Mouse (Mus musculus) liver, adult 2 months (tissue): ENCODE measurements at regions not wholly inside any gene's neighbourhood (a gene's known extent, or its start where the extent isn't known, plus 50 kb on each side); places are given as distances from the start of the nearest gene placed in this dataset.

Experiments
- CTCF ChIP-seq: fragments of 200-500 bp; IDR thresholded peaks from 2 replicates; pipeline ENCODE4 v1.5.1; 2011; ENCODE audit warnings: low read depth, low read length, control low read depth
- POLR2A ChIP-seq: fragments of 200-500 bp; IDR thresholded peaks from 2 replicates; pipeline ENCODE4 v1.6.1; 2011; ENCODE audit warnings: low read length, control low read depth; ENCODE audit not compliant: insufficient read depth; ENCODE audit errors: extremely low read depth

DNA sequence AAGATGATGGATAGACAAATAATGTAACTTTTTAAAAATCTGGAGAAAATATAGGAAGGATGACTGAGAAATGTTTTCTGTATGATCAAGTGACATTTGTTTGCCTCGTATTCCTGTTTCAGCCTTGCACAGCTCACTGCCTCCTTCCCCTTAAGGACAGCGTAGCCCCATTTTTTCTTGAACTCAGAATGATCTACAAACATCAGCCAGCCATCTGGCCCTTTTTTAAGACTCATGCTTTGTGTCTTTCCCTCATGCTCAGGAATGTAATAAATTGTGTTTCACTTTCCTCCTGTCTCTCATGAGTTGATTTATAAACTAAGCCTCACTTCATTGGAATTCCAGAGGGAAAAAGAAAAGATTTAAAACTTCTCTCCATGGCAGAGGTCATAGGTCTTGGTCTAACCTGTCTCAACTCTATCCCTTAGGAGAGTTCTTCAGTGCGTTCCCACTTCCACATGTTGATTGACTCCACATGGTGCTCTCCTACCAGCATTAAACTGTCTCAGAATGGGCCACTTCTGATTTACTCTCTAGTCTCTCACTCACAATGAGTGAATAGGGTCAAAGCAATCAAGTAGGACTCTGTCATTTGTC, 129.2 kb upstream of the Gm34302 start:
- TF ChIP-seq POLR2A: no peak
- TF ChIP-seq CTCF: no peak
